Comparison of ENCODE assay signal across 22 mouse cellular contexts in the genomic region with DNA sequence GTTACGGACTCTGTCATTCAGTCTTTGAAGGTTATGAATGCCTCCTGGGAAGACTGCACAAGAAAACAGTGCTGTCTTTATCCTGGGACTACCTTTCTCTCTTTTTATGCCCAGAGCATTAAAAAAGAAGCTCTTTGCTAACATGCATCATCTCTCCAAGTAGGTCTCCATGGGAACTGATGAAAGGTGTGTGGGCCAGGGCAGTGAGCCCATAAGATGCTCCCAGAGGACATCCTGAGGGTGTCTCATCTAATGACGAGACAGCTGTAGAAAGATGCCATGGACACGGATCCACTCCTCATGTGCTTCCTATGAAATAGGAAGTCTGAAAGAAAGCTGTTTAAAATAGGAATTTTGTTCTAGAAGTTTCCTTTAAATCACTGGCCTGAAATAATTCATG.
"Had no signal": no experiment of that assay in that cellular context is flagged by ENCODE, and none has a peak within 500 bp of the region (broad histone marks: within the 10 kb centered on the region; RNA-seq: fewer than 3 reads in every experiment).

No protein-coding gene starts in this region.

- H3K4me3 ChIP-seq: heart, adult 2 months; heart, embryonic 13.5 days; heart, embryonic 15.5 days; hindbrain, embryonic 13.5 days; hindbrain, embryonic 15.5 days; kidney, embryonic 15.5 days; limb, embryonic 13.5 days; limb, embryonic 15.5 days; liver, embryonic 12.5 days had no signal

- ATAC-seq: hindbrain, postnatal 0 days; intestine, embryonic 16.5 days; liver, embryonic 12.5 days had no signal

- H3K27ac ChIP-seq: heart, adult 2 months; heart, embryonic 13.5 days; heart, embryonic 15.5 days; hindbrain, embryonic 13.5 days; hindbrain, embryonic 15.5 days; hindbrain, postnatal 0 days; kidney, embryonic 15.5 days; kidney, postnatal 0 days; limb, embryonic 13.5 days; limb, embryonic 15.5 days; liver, embryonic 12.5 days; liver, embryonic 14.5 days had no signal

- DNase-seq: gastrocnemius, postnatal 14 days; gastrocnemius, postnatal 36 days; heart, adult 11 months; heart, adult 2 months; heart, postnatal 14 days; kidney, adult 11 months; kidney, adult 2 months; kidney, adult 9 months; kidney, postnatal 14 days; kidney, postnatal 36 days had no signal
